Mouse (Mus musculus) 3134 (cell line): ENCODE results near the gene Rpl39.
"Not testable (repeated sequence)": the region's sequence is repeated elsewhere in the genome, so short reads cannot be mapped to it uniquely, and the experiment has no call there.

Experiments used
- DNase-seq: peaks from one replicate; pipeline ENCODE4 v3.0.0-alpha.2; 2011; ENCODE audit warnings: low spot score; ENCODE audit not compliant: insufficient read length; ENCODE audit errors: extremely low read depth

Rpl39 gene

DNA sequence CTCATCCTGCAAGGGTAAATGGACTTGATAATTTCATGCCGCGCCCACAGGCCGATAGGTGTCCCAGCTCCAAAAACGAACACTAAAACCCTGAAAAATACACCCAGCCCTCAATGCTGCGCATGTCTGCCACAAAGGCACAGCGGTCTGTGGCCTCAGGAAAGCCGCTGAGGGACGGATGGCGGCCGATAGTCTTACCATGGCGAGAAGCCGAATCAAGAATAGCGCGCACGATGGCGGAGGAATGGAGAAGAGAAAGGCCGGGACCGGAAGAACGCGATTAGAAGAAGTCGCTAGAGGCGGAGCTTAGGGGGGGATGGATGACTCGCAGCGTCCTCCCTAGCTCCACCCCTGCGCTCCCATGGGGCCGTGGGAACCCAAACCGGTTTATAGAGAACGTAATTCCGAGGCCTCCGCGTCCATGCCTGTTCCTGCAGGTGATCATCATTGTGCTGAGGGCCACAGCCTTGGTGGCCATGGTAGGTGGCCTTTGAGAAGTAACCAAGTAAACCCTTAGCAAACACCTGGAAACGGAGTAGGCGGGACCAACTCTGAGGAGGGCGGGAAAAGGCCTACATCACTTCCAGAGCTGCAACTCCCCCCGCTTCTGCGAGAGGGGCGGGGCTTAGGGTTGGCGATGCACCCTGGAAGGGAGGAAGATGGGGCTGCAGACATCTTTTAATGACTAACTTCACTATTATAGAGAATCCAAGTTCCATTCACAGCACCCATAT lies at the start of gene Rpl39:
TSS of gene Rpl39 (minus strand) at position 476 of the 734 bp plus-strand sequence.
- DNase-seq: peak; percentile 86

DNA sequence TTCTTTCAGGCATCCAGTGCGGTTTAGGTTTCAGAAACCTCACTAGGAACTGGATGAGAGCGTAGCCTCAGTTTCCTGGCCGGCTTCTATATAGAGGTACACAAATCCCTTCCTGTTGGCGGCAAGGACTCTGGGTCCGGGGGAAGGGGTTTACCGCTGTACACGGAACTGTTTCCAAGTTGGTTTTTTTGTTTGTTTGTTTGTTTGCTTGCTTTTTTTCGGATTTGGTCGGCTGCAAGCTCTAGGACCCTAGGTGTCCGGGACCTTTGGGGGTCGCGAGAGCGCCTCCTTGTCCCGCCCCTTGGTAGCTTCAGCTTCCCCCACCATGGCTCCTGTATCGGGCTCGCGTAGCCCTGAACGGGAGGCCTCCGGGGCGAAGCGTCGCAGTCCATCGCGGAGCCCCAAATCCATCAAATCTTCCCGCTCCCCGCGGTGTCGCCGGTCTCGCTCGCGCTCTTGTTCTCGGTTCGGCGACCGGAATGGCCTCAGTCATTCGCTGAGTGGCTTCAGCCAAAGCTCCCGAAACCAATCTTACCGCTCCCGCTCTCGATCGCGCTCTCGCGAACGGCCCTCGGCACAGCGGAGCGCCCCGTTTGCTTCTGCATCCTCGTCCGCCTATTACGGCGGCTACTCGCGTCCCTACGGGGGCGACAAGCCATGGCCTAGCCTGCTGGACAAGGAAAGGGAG lies 41.6 kb upstream of the Rpl39 start, which contains the start of gene Nkap:
TSS of gene Nkap (plus strand) at position 125 of the 688 bp plus-strand sequence.
- peak; percentile 80 for DNase-seq

DNA sequence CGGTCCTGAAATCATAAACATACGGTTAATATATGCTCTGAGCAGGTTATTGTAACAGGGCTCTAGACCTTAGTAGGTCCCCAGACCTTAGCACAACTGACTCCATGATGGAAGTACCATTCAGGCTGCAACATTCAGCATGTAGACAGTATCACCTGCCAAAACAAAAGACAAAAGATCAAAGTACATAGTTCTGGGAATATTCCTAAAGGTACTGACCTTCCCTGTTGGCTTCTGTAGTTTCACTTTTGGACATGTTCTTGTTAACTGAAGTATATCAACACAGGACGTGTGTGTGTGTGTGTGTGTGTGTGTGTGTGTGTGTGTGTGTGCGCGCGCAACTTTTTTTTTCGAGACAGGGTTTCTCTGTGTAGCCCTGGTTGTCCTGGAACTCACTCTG lies 40.3 kb upstream of the Rpl39 start:
- no peak for DNase-seq

DNA sequence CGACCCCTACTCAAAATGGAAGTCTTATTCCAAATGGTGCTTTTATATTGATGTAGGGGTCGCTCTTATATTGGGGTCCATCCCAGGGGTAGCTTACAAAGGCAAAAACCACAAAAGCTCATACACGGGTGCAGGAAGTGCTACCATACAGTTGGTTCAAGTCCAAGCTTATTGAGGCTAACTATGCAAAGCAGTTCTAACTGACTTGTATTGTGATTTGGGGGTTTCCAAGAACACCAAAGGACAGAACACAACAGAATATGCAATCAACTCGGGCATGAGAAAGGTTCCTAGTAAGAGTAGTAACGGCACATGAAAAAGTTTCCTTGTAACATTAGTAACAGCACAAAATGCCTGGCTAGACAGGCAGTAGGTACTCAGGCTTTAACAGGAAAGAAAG lies 35.0 kb upstream of the Rpl39 start:
- DNase-seq: no peak

DNA sequence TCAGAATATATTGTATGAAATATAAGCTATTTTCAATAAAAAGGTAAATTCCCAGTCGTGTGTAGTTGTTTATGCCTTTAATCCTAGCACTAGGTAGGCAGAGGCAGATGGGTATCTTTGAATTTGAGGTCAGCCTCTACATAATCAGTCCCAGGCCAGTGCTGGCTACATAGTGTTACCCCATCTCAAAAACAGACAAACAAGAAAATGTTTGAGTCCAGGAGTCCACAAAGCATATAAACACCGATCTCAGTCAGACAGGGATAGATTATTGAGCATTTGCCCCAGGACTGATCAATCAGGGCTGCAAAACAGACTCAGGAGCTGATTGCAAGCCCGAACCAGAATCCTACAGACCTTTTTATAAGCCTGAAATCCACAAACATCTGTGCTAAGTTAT lies 34.4 kb upstream of the Rpl39 start:
- no peak for DNase-seq

DNA sequence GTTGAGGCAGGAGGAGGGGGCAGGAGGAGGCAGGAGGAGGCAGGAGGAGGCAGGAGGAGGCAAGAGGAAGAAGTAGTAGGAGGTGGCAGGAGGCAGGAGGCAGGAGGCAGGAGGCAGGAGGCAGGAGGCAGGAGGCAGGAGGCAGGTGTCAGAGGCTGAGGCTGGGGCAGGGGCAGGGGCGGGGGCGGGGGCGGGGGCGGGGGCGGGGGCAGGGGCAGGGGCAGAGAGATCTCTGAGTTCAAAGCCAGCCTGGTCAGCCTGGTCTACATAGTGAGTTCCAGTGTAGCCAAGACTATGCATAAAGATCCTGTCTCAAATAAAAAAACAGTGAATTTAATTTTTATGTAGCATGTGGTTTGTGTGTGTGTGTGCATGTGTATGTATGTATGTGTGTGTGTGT lies 31.9 kb upstream of the Rpl39 start:
- no peak for DNase-seq

DNA sequence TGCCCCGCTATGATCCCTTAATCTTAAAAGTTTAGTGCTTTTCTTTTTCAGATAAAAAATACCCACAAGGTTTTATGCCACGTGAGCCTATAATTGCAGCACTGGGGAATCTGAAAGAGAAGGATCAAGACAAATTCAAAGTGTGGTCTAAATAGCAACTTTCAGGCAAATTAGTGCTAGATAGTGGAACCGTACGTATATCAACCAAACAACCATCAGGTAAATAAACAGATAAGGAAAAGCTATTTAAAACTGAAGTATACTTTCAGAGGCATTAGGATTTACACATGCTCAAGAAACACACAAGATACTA lies 25.6 kb upstream of the Rpl39 start:
- DNase-seq: no peak

DNA sequence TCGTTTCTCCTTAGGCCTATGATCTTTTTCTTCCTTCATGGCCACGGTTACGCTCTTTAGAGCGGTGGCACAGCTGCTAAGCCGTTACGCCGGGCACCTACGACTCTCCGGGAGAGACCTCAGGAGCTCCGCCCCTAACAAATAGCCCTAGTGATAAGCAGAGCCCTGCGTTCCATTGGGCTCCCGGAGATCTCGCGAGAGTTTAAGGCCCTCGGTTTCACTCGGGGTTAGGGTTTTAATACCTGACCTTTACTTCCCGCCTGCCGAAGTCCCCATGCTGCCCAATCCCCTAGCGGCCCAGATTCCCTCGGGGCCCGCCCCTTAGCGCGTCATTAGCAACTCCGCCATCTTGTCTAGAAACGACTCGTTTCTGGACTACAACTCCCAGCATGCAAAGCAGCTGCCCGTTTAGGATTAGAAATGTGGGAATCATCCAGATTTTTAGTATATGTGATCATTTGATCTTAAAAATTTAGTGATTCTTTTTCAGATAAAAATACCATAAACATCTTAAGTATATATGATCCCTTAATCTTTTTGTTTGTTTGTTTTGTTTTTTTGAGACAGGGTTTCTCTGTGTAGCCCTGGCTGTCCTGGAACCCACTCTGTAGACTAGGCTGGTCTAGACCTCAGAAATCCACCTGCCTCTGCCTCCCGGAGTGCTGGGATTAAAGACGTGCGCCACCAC lies 25.1 kb upstream of the Rpl39 start, which contains the start of gene Upf3b:
TSS of gene Upf3b (minus strand) at position 130 of the 688 bp plus-strand sequence.
- peak; percentile 92 for DNase-seq

DNA sequence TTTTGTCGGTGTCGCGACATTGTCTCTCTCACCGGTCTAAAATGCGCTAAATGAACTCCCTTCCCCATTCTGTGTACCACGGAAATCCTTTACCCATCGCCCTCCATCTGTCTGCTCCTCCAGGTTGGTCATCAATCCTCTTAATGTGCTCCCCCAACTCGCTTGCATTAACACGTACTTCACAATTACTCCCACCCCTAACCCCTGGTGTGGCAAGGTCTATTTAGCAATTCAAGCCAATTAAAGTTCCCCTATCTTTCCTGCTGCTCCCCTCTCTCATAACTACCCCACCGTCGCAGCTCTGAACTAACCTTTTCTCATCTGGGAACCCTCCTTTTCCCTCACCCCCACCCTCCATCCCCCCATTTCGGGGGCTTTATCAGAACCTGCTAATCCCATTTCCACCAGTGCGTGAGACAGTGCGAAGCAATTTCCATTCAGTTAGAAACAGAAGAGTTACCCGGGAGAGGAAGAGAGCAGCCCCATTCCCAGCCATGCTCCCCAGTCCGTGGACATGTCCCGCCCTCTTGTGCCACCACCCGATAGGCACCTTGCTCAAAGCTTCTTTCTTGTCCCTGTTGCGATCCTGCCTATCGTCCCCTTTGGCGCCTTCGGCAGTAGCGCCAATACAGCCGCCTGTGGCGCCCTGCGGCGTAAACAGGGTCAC lies 24.5 kb upstream of the Rpl39 start:
- no peak for DNase-seq

GRCm38 (mm10) chrX:37103826-37104225 lies 18.6 kb upstream of the Rpl39 start:
- no peak for DNase-seq

DNA sequence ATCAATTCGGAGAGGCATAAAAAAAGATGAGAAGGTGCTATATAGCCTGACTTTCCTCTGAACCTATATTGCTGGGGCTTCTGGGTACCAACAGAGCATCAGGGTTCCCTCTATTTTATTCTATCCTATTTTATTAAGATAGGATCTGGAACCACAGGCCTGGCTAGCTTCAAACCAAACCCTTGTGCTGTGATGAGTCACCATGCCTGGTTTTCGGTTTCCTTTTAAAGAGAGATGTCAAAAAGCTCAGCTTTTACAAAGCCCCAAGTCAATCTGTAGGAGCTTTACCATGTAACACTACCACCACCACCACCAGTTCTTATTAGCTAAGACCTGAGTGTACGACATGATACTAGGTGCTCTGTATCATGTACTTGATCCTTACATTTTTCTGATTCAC lies 13.5 kb upstream of the Rpl39 start:
- no peak for DNase-seq

GRCm38 (mm10) chrX:37095106-37095768 lies 10.0 kb upstream of the Rpl39 start:
- no peak for DNase-seq

DNA sequence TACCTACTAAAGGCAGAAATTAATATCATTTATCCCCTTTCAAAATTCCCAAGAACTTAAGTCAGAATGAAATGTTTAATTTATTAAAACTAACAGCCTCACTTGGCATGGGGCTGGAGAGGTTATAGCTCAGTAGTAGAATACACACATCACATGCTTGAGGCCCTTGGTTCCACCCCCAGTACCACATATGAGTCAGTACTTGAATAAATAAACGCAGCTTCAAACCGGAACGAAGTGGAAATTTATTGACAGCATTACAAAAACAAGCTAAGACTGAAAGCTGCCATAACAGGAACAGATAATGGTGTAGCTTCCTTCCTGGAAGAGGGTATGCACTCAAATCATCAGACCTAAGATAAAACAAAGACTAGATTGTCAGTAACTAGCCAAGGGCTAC lies 6.3 kb upstream of the Rpl39 start:
- DNase-seq: no peak

GRCm38 (mm10) chrX:37088778-37089177 lies 3.6 kb upstream of the Rpl39 start:
- DNase-seq: no peak

- no peak for DNase-seq
Measured at GRCm38 (mm10) chrX:37085665-37086064, 463 bp upstream of the Rpl39 start.

DNA sequence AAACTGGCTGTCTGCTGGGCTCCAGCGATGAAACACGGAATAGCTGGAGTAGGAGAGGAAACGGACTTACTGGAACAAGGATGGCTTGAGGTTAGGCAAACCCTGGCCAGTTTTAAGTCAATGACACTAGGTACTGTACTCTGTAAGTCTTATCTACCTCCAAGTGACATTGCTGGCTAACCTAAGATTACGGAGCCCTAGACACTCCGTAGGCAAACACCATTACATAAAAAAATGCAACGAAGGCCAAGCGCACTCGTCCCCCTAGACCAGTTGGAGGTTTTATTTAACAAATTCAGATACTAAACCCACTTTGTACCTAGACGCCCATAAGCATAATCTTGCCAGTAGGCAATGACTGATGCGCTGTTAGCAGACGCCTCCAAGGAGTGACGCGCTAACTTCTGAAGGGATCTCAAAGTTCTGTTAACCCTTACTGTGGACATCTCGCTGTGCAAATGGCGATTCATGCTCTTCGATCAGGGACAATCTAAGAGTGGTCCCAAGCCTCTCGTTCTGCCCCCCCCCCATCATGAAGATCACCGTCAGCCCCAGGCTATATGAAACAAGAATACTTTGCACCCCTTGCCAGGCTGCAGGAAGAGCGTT lies 780 bp downstream of the Rpl39 start:
- DNase-seq: no peak

GRCm38 (mm10) chrX:37081194-37081593 lies 4.0 kb downstream of the Rpl39 start:
- DNase-seq: no peak

- DNase-seq: not testable (repeated sequence)
Measured at GRCm38 (mm10) chrX:37080345-37080744, 4.9 kb downstream of the Rpl39 start.

DNA sequence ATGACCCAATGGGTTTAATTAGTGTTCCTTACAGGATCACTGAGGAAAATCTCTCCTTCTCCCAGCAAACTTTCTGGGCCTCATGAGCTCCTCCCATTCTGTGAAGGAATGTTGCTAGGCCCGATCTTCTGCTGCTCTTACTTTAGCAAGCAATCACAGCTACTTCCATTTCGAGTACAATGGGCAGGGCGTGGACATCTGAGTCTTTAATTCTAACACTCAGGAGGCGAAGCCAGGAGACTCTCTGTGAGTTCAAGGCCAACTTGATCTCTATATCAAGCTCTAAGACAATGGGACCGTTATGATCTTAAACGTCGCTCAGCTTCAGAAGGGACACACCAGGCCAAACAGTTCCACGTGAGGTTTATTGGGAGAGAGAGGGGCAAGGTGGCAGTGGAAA lies 8.6 kb downstream of the Rpl39 start:
- no peak for DNase-seq

DNA sequence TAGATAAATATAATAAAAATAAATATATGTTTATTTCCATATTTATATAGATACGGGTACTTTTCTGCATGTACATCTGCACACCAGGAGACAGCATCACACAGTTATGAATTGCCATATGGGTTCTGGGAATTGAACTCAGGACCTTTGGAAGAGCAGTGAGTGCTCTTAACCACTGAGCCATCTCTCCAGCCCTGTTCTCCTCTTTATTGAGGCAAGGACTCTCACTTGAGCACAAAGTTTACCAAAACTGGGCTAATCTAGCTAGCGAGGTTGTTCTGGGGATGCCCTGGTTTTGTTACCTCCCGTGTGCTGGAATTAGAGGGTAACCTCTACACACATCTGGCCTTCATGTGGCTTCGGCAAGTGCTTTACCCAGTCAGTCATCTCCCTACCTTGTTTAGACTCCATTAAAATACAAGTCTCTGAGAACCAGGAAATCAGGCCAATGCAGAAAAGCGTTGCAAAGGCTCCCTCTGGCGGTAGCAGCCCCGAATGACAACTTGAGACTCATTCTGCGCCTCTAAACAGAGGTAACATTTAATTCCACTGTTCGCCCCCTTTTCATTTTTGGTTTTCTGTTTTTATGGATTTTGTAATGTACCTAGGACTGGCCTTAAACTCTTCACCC lies 10.8 kb downstream of the Rpl39 start:
- peak; percentile 43 for DNase-seq
